Mouse (Mus musculus) Patski (cell line): ENCODE measurements around the gene Mars. TPM values are rescaled to one million over a fixed set of nuclear protein-coding genes. Genes with fewer than 3 reads are reported as not detected.

Experiments
- ATAC-seq: fragments of 100-300 bp; one replicate; pipeline ENCODE4 v1.8.0; 2021
- CTCF ChIA-PET: fragments of 350-600 bp; sonication (Branson Sonifier 250); formaldehyde crosslinking; loops from one replicate; lab custom pipeline; 2022; ENCODE audit warnings: inconsistent platforms; lab: Charles Lee
- POLR2A ChIA-PET: fragments of 350-600 bp; sonication (Branson Sonifier 250); formaldehyde crosslinking; loops from one replicate; lab custom pipeline; 2022; ENCODE audit warnings: antibody characterized with exemption, inconsistent platforms; lab: Charles Lee
- DNase-seq: peaks from one replicate; pipeline ENCODE4 v3.0.0-alpha.2; 2011; ENCODE audit warnings: low read depth, low spot score
- H3K27me3 ChIP-seq: fragments of 371-371 bp; one replicate; pipeline ENCODE4 v1.5.1; 2021
- CTCF ChIP-seq: fragments of 100-300 bp; IDR thresholded peaks from one replicate; pipeline ENCODE4 v1.5.1; 2021
- in situ Hi-C: fragments of 300-500 bp; cut with MboI; formaldehyde crosslinking; loops from 3 replicates; pipeline ENCODE4 v1.11.1; 2018; ENCODE audit warnings: low pct_unique_long_range_greater_than_20kb, mixed read lengths
- polyA plus RNA-seq: library from polyadenylated mRNA; unstranded; gene quantifications from one replicate; pipeline ENCODE4 v1.2.3, GENCODE M21; 2021

Gene Mars
- polyA plus RNA-seq, 1 experiment from 2014 or later, result 152 TPM

DNA sequence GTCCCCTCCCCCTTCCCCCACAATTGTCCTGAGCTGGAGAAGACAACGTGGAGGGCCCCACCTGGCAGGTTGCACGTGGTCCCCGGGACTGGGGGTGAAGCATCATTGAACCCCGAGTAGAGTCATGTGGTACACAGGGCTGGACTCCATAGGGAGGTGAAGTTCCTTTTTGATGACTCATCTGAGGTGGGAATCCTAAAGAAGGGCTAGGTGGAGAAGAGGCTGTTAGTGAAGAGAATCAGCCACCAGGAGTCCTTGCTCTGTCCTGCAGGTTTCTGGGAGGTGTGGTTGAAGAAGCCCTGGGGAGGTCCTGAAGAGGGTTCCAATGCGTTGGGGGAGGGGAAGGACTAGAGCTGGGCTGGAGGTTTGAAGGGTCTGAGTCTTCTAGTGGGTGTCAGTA, 25.4 kb upstream of the Mars start:
- no peak for TF ChIP-seq CTCF
- ChIA-PET CTCF (no interaction called here), POLR2A (no interaction called here)
- DNase-seq, result no peak
- no peak for ATAC-seq
- peaks cover 7% of the 10 kb centered on the region for H3K27me3 ChIP-seq
- in situ Hi-C loops, result no loop called here

GRCm38 (mm10) chr10:127335271-127335670, 23.7 kb upstream of the Mars start:
- H3K27me3 ChIP-seq, result peaks cover 5% of the 10 kb centered on the region
- POLR2A ChIA-PET, result no interaction called here
- in situ Hi-C loops, result no loop called here
- DNase-seq (no peak), ATAC-seq (no peak)
- no peak for TF ChIP-seq CTCF
- CTCF ChIA-PET, result interaction anchor here (1.2 kb wide), 1 partner anchor 77 kb away, joined by 3 read pairs; no protein-coding TSS in a partner anchor

DNA sequence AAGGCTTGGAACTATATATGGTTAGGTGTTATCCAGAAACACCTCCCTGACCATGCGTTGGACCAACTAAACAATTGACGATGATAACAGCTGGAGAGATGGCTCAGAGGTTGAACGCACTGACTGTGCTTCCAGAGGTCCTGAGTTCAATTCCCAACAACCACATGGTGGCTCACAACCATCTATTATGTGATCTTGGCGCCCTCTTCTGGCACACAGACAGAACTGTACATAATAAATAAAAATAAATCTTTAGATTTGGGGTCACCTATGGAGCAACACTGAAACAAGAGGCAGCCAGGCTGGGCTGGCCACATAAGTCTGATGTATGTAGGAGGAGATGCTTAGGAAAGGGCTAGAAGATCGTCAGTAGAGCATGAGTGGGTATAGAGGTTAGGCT, 21.6 kb upstream of the Mars start:
- DNase-seq, result no peak
- CTCF ChIA-PET, result no interaction called here
- in situ Hi-C loops, result no loop called here

GRCm38 (mm10) chr10:127332211-127332874, 20.8 kb upstream of the Mars start:
- ATAC-seq (no peak), DNase-seq (no peak)
- ChIA-PET POLR2A (no interaction called here), CTCF (no interaction called here)
- no peak for TF ChIP-seq CTCF
- in situ Hi-C loops, result no loop called here
- H3K27me3 ChIP-seq, result peaks cover 10% of the 10 kb centered on the region

More for the DNA sequence above, 21.6 kb upstream of the Mars start:
- peaks cover 10% of the 10 kb centered on the region for H3K27me3 ChIP-seq
- POLR2A ChIA-PET, result interaction anchor here (0.6 kb wide), 1 partner anchor 198 kb away, joined by 5 read pairs; no protein-coding TSS in a partner anchor
- no peak for ATAC-seq
- no peak for TF ChIP-seq CTCF

GRCm38 (mm10) chr10:127330212-127330611, 18.6 kb upstream of the Mars start:
- DNase-seq (no peak), ATAC-seq (no peak)
- TF ChIP-seq CTCF, result no peak
- in situ Hi-C loops, result no loop called here
- POLR2A ChIA-PET, result no interaction called here
- CTCF ChIA-PET, result interaction anchor here (0.8 kb wide), 1 partner anchor 8 kb away, joined by 4 read pairs; no protein-coding TSS in a partner anchor
- H3K27me3 ChIP-seq, result peaks cover 18% of the 10 kb centered on the region

DNA sequence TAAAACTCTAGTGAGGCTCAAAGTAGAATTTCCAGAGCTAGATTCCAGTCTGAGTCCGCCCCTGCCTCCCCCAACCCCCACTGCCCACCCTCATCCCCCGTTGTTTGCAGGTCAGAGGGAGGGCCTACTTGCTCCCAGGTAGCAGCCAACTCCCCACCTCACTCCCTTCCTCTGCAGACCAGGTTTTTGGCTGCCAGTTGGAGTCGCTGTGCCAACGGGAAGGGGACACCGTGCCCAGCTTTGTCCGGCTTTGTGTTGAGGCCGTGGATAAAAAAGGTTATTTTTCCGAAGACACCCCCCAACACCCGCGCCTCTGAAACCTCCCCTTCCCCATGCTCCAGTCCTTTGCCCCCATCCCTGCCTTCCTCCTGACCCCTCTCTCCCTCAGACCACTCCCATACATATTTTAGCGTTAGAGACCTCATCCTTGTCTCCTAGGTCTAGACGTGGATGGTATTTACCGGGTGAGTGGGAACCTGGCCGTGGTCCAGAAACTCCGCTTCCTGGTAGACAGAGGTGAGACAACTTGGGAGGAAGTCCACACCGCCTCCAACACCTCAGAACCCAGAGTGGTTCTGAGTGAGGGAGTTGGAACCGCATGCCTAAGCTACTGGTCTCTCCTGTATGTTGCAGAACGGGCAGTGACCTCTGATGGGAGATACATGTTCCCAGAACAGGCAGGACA, 16.0 kb upstream of the Mars start:
- peaks cover 13% of the 10 kb centered on the region for H3K27me3 ChIP-seq
- ChIA-PET POLR2A (no interaction called here), CTCF (interaction anchor here (0.9 to 2.2 kb wide), 2 partner anchors 11 to 15 kb away, joined by 4 to 11 read pairs; no protein-coding TSS in a partner anchor)
- no peak for ATAC-seq
- TF ChIP-seq CTCF, result no peak
- in situ Hi-C loops, result loop anchor here (10.0 kb wide), 1 partner anchor 213 kb away; no protein-coding TSS in a partner anchor
- DNase-seq, result no peak

DNA sequence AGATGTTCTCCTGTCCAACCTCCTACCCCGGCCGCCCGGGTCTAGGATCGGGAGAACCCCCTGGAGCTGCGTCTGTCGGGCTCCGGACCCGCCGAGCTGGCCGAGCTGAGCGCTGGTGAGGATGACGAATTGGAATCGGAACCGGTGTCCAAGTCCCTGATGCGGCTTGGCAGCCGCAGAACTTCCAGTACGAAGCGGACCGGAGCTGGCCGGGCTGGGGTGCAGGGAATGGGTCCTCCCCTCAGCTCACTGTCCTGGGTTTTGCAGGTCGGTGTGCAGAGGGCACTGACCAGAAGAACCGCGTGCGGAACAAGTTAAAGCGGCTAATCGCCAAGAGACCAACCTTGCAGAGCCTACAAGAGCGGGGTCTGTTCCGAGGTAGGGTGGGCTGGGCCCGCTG, 15.2 kb upstream of the Mars start:
- no peak for DNase-seq
- in situ Hi-C loops, result loop anchor here (10.0 kb wide), 1 partner anchor 212 kb away; no protein-coding TSS in a partner anchor
- no peak for TF ChIP-seq CTCF
- CTCF ChIA-PET, result interaction anchor here (0.9 to 2.2 kb wide), 2 partner anchors 12 to 14 kb away, joined by 4 to 11 read pairs; no protein-coding TSS in a partner anchor
- POLR2A ChIA-PET, result interaction anchor here (0.6 kb wide), 1 partner anchor 139 kb away, joined by 3 read pairs; no protein-coding TSS in a partner anchor
- peaks cover 13% of the 10 kb centered on the region for H3K27me3 ChIP-seq
- ATAC-seq, result no peak

DNA sequence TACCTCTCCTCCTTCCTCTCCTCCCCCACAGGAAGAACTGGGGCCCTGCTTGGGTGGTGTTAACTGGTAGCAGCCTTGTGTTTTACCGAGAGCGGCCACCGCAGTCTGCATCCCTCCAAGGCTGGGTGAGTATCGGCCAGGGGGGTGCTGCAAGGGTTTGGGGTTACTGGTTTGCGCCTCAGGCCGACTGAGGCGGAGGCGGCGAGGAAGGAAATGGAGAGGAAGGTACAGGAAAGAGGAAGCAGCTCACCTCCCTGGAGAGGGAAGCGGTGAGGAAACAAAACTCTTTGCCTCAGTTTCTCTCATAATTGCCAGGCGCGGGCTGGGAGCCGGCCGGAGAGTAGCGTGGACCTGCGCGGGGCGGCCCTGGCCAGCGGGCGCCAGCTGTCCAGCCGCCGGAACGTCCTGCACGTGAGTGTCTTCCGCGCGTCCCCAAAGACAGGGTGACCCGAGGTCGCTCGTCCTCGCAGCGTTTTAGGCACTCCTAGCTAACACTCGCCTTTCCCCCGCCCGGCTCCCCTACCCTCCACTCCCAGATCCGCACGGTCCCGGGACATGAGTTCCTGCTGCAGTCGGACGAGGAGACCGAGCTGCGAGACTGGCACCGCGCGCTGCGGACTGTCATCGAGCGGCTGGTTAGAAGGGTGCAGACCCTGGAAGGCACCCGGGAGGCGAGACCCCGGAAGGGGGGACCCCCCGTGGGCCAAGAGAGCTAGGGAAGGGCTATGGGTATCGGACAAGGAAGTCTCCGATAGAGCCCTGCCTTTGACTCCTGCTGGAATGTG, 14.6 kb upstream of the Mars start:
- ATAC-seq, result no peak
- no peak for TF ChIP-seq CTCF
- CTCF ChIA-PET, result interaction anchor here (0.9 kb wide), 1 partner anchor 13 kb away, joined by 4 read pairs; no protein-coding TSS in a partner anchor
- POLR2A ChIA-PET, result interaction anchor here (0.6 kb wide), 1 partner anchor 139 kb away, joined by 3 read pairs; no protein-coding TSS in a partner anchor
- in situ Hi-C loops, result loop anchor here (10.0 kb wide), 1 partner anchor 211 kb away; no protein-coding TSS in a partner anchor
- DNase-seq, result no peak
- H3K27me3 ChIP-seq, result peaks cover 13% of the 10 kb centered on the region

- CTCF ChIA-PET, result no interaction called here
- H3K27me3 ChIP-seq, result peaks cover 13% of the 10 kb centered on the region
- TF ChIP-seq CTCF, result no peak
- ATAC-seq (no peak), DNase-seq (no peak)
- in situ Hi-C loops, result loop anchor here (10.0 kb wide), 1 partner anchor 211 kb away; no protein-coding TSS in a partner anchor
- POLR2A ChIA-PET, result no interaction called here
Observed at GRCm38 (mm10) chr10:127325454-127326016, 13.9 kb upstream of the Mars start.

DNA sequence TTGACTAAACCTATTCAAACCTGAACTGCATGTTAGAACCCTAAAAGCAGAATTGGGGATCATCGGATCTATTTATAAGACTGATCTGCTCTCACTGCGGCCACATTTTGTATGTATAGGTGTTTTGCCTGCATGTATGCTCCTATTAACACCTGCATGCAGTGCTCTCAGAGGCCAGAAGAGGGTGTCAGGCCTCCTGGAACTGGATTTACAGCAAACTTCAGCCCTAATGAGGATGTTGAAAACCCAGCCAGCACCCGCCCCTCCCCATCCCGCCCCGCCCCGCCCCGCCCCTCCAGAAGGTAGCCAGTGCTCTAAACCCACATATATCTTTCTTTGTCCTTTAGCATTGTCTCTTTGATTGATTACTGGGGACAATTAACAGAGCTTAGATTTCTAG, 12.9 kb upstream of the Mars start:
- peaks cover 11% of the 10 kb centered on the region for H3K27me3 ChIP-seq
- ATAC-seq (no peak), DNase-seq (no peak)
- CTCF ChIA-PET, result interaction anchor here (0.7 to 4.0 kb wide), 3 partner anchors 14 to 27 kb away, joined by 3 to 17 read pairs (median 5); partner anchors contain the start of gene Gli1
- POLR2A ChIA-PET, result no interaction called here
- no peak for TF ChIP-seq CTCF
- in situ Hi-C loops, result loop anchor here (10.0 kb wide), 1 partner anchor 210 kb away; no protein-coding TSS in a partner anchor
